Mouse (Mus musculus) heart, embryonic 16.5 days (tissue): ENCODE results near the gene Mmp2. TPM values are rescaled to one million over a fixed set of nuclear protein-coding genes. Genes with fewer than 3 reads are reported as not detected.
A peak's percentile ranks its signal among the peaks of the same experiment; 100 is the strongest.
"Not testable (repeated sequence)": the region's sequence is repeated elsewhere in the genome, so short reads cannot be mapped to it uniquely, and the experiment has no call there.

Experiments
- ATAC-seq: fragments of 200-750 bp; cut with Nextera tagmentation; replicated peaks from 2 replicates; pipeline ENCODE4 v1.8.0; 2017; ENCODE audit warnings: moderate number of reproducible peaks; ENCODE audit not compliant: insufficient read depth, low FRiP score; ENCODE audit errors: extremely low read depth
- H3K27ac ChIP-seq: fragments of 300-500 bp; sonication (generic); 2 replicates; pipeline ENCODE4 v1.5.1; 2014; ENCODE audit warnings: mild to moderate bottlenecking, low read length, control low read depth, moderate library complexity
- H3K27me3 ChIP-seq: fragments of 300-500 bp; sonication (generic); 2 replicates; pipeline ENCODE4 v1.6.1; 2014; ENCODE audit warnings: low read length, mixed read lengths; ENCODE audit not compliant: control insufficient read depth, insufficient read depth
- H3K36me3 ChIP-seq: fragments of 300-500 bp; sonication (generic); 2 replicates; pipeline ENCODE4 v1.6.1; 2014; ENCODE audit not compliant: control insufficient read depth, insufficient read depth
- H3K4me1 ChIP-seq: fragments of 300-500 bp; sonication (generic); 2 replicates; pipeline ENCODE4 v1.6.1; 2014; ENCODE audit warnings: low read length, mixed read lengths; ENCODE audit not compliant: control insufficient read depth, insufficient read depth
- H3K4me2 ChIP-seq: fragments of 300-500 bp; sonication (generic); 2 replicates; pipeline ENCODE4 v1.6.1; 2014; ENCODE audit warnings: low read depth, mild to moderate bottlenecking, control low read depth, low read length
- H3K4me3 ChIP-seq: fragments of 300-500 bp; sonication (generic); 2 replicates; pipeline ENCODE4 v1.5.1; 2014; ENCODE audit warnings: mild to moderate bottlenecking, control low read depth, low read length
- H3K9ac ChIP-seq: fragments of 300-500 bp; sonication (generic); 2 replicates; pipeline ENCODE4 v1.6.1; 2014; ENCODE audit warnings: low read length, control low read depth
- H3K9me3 ChIP-seq: fragments of 300-500 bp; sonication (generic); replicated peaks from 2 replicates; pipeline ENCODE4 v1.6.1; 2016; ENCODE audit warnings: low read length; ENCODE audit not compliant: control insufficient read depth
- WGBS: fragments of 180-500 bp; shearing (Covaris S2); extraction: QIAGEN DNeasy Blood & Tissue Kit; methylation state at CpG from one replicate; pipeline ENCODE4 v1.1.7; 2014; 5-methylcytosine and 5-hydroxymethylcytosine counted together
- polyA plus RNA-seq: library from polyadenylated mRNA; unstranded; fragments of >200 nt; fragmentation: Nextera tagmentation; extraction: Ambion mirVana; gene quantifications from 2 replicates; pipeline ENCODE4 v1.2.1, GENCODE M21; 2015

Gene Mmp2
- 110 and 123 TPM in 2 replicates for polyA plus RNA-seq

DNA sequence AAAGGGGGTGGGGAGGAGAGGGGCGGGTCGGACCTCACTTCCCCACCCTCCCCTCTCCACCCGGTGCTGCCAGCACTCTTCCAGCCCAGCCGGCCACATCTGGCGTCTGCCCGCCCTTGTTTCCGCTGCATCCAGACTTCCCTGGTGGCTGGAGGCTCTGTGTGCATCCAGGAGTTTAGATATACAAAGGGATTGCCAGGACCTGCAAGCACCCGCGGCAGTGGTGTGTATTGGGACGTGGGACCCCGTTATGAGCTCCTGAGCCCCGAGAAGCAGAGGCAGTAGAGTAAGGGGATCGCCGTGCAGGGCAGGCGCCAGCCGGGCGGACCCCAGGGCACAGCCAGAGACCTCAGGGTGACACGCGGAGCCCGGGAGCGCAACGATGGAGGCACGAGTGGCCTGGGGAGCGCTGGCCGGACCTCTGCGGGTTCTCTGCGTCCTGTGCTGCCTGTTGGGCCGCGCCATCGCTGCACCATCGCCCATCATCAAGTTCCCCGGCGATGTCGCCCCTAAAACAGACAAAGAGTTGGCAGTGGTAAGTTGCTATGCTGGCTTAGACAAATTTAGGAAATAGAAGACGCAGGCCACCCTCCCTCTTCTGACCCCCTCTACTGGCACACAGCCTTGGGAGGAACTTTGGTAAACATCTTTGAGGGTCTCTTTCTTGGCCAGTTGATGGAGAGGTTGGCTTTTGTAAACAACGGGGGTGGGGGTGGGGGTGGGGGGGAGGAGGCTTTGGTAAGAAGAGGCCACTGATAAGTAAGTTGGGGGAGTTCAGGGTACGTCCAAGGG lies at the start of gene Mmp2:
Gene Mmp2 (plus strand): TSS at position 49 of the 792 bp plus-strand sequence.
- Histone ChIP-seq H3K4me2 (peak within 1 kb of the TSS; percentile 56), H3K9me3 (no peaks in the 10 kb centered on the region), H3K27ac (peak within 1 kb of the TSS; percentile 74), H3K4me3 (peak within 1 kb of the TSS; percentile 53), H3K36me3 (no peaks in the 10 kb centered on the region), H3K27me3 (peaks cover 17% of the 10 kb centered on the region), H3K4me1 (peaks cover 7% of the 10 kb centered on the region), H3K9ac (peak within 1 kb of the TSS; percentile 67)
- ATAC-seq: peak; percentile 82
- 3% methylated on average over 37 of the region's 37 CpGs for WGBS

DNA sequence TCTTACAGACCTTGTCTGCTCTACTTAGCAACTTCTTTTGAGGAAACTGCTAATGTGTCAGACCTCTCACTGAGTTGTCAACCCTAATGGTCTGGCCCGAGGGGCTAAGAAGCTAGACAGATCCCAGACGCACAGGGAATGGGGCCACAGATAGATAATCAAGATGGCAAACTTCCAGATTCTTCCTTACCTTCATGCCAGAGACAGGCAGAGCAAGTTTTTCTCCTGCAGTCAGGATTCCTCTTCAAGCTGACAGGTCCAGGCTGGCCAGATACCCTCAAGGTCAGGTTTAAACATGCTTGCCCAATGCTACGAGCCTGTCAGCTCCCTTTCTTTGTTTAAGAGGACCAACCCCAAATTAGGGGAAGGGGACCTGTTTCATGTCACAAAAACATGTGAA lies 46.1 kb upstream of the Mmp2 start:
- WGBS: 29% methylated on average over 3 of the region's 3 CpGs
- no peaks in the 10 kb centered on the region for H3K36me3 ChIP-seq
- H3K27me3 ChIP-seq: 0 out of 2 replicates have a peak, but pooled peaks cover 2% of the 10 kb centered on the region
- no peak overlapping the region for H3K9ac ChIP-seq
- no peak for ATAC-seq
- no peak overlapping the region for H3K4me3 ChIP-seq
- H3K4me2 ChIP-seq: no peak overlapping the region
- no peaks in the 10 kb centered on the region for H3K4me1 ChIP-seq
- H3K27ac ChIP-seq: no peak overlapping the region
- 0 out of 2 replicates have a peak, but pooled peaks cover 2% of the 10 kb centered on the region for H3K9me3 ChIP-seq

DNA sequence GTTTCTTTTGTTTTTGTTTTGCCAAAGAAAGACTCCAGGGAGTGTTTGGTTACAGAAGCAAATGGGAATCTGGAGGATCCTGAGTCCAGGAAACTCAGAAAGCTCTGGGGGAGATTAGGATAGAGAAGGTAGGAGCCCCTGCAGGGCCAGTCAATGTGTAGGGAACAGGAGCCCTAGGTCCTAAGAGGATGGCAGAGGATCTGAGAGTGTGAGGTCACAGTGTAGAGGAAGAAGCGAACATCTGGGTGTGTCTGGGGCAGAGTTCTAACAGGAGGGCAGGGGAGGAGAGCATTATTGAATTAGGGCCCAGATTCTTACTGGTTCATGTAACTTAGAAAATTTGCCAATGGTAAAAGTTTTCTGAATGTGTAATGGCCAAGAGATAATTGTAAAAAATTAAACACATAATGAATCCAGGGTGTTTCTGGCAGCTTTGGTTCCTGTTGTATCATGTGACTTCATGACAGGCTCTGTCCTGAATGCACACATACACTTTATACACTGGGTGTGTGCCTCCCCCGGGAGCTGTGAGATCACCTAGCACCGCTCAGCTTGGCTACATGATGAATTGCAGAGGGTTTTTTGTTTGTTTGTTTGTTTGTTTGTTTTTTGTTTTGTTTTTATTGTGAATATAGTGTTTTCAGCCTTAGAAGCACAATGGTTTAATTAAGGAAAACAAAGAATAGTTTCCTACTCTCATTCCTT lies 43.0 kb upstream of the Mmp2 start:
- H3K4me2 ChIP-seq: no peak overlapping the region
- no peak overlapping the region for H3K4me3 ChIP-seq
- no peaks in the 10 kb centered on the region for H3K27me3 ChIP-seq
- no peak overlapping the region for H3K27ac ChIP-seq
- no peak for ATAC-seq
- H3K9me3 ChIP-seq: 0 out of 2 replicates have a peak, but pooled peaks cover 6% of the 10 kb centered on the region
- 63% methylated on average over 3 of the region's 3 CpGs for WGBS
- H3K36me3 ChIP-seq: no peaks in the 10 kb centered on the region
- no peak overlapping the region for H3K9ac ChIP-seq
- no peaks in the 10 kb centered on the region for H3K4me1 ChIP-seq

GRCm38 (mm10) chr8:92790835-92791234 lies 36.3 kb upstream of the Mmp2 start:
- ATAC-seq: no peak
- no peak overlapping the region for H3K27ac ChIP-seq
- H3K9ac ChIP-seq: no peak overlapping the region
- H3K9me3 ChIP-seq: 0 out of 2 replicates have a peak, but pooled peaks cover 6% of the 10 kb centered on the region
- no peaks in the 10 kb centered on the region for H3K27me3 ChIP-seq
- H3K4me3 ChIP-seq: no peak overlapping the region
- no peak overlapping the region for H3K4me2 ChIP-seq
- no peaks in the 10 kb centered on the region for H3K36me3 ChIP-seq
- WGBS: 65% methylated on average over 3 of the region's 3 CpGs
- H3K4me1 ChIP-seq: no peaks in the 10 kb centered on the region

DNA sequence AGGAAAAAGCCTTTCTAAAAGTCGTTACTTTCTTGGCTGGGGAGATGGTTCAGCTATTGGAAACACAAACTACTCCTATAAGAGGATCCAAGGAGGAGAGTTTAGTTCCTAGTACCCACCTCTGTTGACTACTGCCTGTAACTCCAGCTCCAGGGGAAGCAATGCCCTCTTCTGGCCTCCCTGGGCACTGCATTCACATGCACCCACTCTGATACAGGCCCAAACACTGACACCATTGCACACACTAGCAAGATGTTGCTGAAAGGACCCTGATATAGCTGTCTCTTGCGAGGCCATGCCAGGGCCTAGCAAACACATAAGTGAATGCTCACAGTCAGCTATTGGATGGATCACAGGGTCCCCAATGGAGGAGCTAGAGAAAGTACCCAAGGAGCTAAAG lies 35.1 kb upstream of the Mmp2 start:
- not testable (repeated sequence) for H3K36me3 ChIP-seq, H3K9me3 ChIP-seq, H3K4me1 ChIP-seq, H3K4me2 ChIP-seq, H3K27ac ChIP-seq, H3K27me3 ChIP-seq, H3K9ac ChIP-seq, ATAC-seq, H3K4me3 ChIP-seq
- WGBS: 83% methylated on average over 2 of the region's 2 CpGs

GRCm38 (mm10) chr8:92793852-92794580 lies 33.1 kb upstream of the Mmp2 start:
- 63% methylated on average over 14 of the region's 14 CpGs for WGBS
- no peak overlapping the region for H3K4me2 ChIP-seq
- H3K27me3 ChIP-seq: no peaks in the 10 kb centered on the region
- no peak overlapping the region for H3K4me3 ChIP-seq
- no peak overlapping the region for H3K9ac ChIP-seq
- H3K36me3 ChIP-seq: no peaks in the 10 kb centered on the region
- ATAC-seq: no peak
- H3K27ac ChIP-seq: no peak overlapping the region
- H3K4me1 ChIP-seq: no peaks in the 10 kb centered on the region
- H3K9me3 ChIP-seq: no peaks in the 10 kb centered on the region

GRCm38 (mm10) chr8:92797527-92797931 lies 29.6 kb upstream of the Mmp2 start:
- no peak overlapping the region for H3K4me3 ChIP-seq
- H3K4me2 ChIP-seq: no peak overlapping the region
- H3K9me3 ChIP-seq: no peaks in the 10 kb centered on the region
- H3K36me3 ChIP-seq: no peaks in the 10 kb centered on the region
- no peaks in the 10 kb centered on the region for H3K4me1 ChIP-seq
- no peak overlapping the region for H3K9ac ChIP-seq
- 90% methylated on average over 7 of the region's 7 CpGs for WGBS
- no peak overlapping the region for H3K27ac ChIP-seq
- no peaks in the 10 kb centered on the region for H3K27me3 ChIP-seq
- ATAC-seq: no peak

DNA sequence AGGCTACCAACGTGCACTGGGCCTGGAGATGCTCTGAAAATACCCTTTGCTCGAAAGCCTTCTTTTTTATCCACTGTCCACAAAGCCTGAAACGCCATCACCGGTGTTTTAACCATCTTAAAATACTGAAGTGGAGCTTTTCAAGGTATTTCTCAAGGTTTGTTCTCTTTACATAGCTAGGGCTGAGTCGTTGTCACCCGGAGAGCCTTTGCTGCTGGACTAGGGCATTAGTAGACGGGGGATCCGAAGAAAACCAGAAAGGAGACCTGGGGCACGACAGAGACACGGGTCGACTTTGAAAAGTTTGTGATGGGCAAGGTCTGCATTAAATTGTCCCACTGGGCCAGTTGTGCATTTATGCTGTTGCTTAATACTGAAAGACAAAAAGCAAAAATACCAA lies 27.7 kb upstream of the Mmp2 start:
- no peaks in the 10 kb centered on the region; the same call in 1 of the 2 replicates for H3K9me3 ChIP-seq
- no peak overlapping the region for H3K4me3 ChIP-seq
- H3K4me2 ChIP-seq: no peak overlapping the region
- H3K4me1 ChIP-seq: no peaks in the 10 kb centered on the region
- no peaks in the 10 kb centered on the region for H3K36me3 ChIP-seq
- no peaks in the 10 kb centered on the region for H3K27me3 ChIP-seq
- no peak for ATAC-seq
- H3K9ac ChIP-seq: no peak overlapping the region
- WGBS: 86% methylated on average over 11 of the region's 11 CpGs
- no peak overlapping the region for H3K27ac ChIP-seq
